Mouse (Mus musculus) c-Kit-positive CD71-negative TER-119-negative erythroid progenitor cells, embryonic 14.5 days (primary cell): ENCODE data around the gene Epb41l4b.

Experiments
- DNase-seq: peaks from one replicate; pipeline ENCODE4 v3.0.0-alpha.2; 2013; ENCODE audit warnings: low read depth

Epb41l4b gene

GRCm38 (mm10) chr4:57143026-57143937 is at the start of gene Epb41l4b:
Gene Epb41l4b, minus strand, starts transcription at chr4:57143437.
- peak; percentile 38 for DNase-seq

DNA sequence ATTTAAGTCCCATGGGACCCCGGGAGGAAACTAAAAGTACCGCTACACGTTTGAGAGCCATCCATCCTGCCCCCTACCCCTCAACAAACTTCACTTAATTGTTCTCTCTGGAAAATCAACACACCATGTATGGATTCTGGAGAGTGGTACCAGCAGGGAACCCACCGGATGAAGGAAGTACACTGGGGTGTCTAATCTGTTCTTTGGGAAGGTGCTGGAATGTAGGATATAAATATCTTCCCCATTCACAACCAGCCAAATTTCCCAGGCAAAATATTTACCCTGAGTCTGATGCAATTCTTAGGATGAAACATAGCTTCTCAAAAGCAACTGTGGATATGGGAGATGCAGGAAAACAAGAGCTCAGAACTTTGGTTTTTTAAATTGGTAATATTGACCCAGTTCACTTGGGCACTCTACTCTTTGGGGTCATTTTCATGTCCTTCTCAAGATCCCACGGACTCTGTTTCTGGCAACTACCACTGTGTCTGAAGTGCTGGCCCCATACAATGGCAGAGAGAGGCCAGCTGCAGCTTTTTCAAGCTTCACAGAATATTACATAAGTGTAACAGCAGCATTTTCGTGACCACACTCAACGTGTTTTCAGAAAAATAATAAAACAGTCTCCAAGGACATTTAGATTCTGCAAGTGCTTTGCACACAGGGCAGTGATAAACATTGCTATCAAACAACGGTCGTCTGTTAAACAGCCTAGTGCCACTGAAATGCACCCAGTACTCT is 48.5 kb upstream of the Epb41l4b start:
- DNase-seq: no peak

DNA sequence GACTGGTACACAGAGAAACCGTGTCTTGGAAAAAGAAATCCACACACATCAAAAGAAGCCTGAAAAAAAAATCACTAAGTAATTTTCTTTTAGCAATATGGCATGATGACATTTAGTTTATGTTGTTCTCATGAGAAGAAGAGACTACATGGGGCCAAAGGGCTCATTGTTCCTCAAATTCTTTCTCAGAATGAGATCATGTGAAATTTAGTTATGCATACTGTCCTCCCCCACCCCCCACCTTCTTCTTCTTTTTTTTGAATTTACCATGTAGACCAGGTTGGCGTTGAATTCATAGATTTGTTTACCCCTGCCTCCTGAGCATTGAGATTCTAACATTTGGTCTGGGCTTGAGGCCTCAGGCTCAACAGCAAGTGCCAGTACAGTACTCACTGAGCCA is 46.6 kb upstream of the Epb41l4b start:
- no peak for DNase-seq

DNA sequence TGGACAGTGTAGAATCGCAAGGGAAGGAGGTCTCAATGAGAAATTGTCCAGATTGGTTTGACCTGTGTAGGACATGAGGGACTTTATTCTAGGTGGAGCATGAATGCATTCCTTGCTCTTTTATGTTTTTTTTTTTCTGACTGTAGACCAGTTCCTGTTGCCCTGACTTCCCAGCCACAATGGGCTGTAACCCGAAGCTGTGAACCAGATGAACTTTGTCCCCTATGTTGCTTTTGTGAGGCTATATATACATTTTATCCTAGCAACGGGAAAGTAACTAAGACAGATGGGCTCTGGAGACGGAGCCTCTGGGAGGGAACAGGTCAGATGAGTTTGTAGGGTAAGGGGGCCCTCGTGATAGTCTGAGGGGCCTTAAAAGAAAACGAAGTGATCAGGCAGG is 42.8 kb upstream of the Epb41l4b start:
- DNase-seq: no peak

DNA sequence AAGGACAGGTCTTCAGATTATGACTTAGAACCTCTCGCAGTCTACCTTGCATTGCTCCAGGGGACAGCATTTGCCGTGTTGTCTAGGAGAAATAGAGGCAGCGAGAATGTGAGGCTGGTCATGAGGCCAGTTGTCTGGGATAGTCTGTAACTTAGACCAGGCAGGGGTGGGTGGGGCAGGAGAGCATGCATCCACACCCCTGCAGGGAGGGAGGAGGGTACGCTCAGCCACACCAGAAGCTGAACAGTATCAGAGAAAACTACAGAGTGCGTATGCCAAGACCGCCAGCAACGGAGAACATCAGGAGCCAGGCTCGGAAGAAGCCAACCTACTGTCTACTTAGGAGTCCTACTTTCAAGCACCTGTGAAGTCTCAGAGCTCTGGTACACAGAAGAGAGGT is 42.2 kb upstream of the Epb41l4b start:
- no peak for DNase-seq

DNA sequence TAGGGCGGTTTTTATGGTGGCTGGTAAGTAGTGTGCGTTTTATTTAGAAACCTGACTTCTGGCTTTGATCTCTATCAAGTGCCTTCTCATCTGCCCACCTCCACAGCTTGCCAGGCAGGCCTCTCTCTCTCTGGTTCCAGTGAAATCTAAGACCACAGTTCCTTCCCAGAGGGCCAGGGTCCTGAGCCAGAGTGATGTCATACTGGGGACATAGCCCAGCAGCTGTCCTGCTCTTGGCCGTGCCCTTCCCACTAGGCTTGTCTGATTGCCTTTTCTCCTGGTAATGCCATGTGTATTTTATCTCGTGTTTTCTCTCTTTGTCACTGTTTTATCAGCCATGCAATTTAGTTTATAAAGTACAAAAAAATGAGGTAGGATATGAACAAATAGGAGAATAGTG is 40.3 kb upstream of the Epb41l4b start:
- DNase-seq: no peak

GRCm38 (mm10) chr4:57181538-57181937 is 38.3 kb upstream of the Epb41l4b start:
- no peak for DNase-seq

DNA sequence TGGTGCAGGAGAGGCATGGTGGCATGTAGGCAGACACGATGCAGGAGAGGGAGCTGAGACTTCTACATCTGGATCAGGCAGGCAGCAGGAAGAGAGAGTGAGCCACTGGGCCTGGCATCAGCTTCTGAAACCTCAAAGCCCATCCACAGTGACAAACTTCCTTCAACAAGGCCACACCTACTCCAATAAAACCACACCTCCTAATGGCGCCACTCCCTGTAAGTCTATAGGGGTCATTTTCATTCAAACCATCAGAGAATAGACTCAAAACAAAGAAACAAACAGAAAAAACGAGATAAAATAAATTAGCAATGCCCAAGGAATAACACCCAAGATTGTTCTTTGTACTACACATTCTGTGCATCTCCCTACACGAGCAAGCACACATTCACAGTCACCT is 35.6 kb upstream of the Epb41l4b start:
- DNase-seq: no peak

DNA sequence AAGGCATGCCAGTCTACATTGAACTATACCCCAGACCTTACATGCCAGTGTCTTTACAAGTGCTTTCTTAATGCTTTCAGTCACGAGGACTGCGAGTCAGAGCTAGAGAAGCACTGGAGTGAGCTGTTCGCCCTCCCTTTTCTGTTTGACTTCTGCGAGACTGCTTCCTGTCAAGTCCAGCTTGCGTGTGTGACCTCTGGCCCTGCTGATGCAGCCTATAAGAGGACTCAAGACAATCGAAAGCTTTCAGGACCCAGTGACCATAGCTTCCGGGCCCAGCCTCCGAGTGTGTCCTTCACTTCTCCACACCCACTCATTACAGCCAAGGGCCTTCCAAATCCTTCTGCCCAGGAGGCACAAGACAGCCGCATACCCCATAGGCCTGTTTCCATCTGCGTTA is 32.1 kb upstream of the Epb41l4b start:
- DNase-seq: no peak

DNA sequence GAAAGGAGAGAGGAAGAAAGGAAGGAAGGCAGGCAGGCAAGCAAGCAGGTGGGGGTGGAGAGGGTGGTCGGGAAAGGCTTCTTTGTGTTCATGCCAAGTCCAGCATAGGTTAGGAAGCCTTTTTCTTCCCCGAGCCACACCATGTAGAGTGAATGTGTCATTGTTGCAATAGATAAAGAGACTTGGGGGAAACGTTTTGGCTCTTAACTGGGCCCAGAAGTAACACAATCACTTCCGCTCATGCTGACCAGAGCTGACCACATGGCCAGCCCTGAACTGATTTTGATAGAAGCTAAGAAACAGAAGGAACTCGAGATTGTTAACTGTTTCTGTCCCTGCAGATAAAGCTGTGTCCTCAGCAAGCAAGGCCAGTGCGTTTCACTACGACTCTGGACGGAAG is 29.6 kb upstream of the Epb41l4b start:
- no peak for DNase-seq

DNA sequence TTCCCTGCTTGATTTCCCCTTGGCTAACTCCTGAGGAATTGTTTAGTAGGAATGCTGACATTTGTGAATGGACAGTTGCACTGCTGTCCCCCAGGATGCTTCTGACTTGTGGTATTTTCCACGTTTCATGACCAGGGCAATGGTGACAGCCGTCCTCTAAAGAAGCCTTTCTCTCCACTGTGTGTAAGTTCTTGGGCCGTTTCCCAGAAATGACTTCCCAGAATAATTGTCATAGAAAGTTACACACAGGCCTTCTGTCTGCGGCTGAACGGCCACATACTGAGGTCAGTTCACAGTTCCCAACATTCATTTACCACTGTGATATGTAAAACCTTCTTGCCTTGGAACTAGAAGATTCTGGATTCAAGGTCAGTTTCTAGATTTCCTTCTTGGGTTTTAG is 28.6 kb upstream of the Epb41l4b start:
- no peak for DNase-seq

- no peak for DNase-seq
These were observed 25.4 kb upstream of the Epb41l4b start for GRCm38 (mm10) chr4:57168680-57169079.

DNA sequence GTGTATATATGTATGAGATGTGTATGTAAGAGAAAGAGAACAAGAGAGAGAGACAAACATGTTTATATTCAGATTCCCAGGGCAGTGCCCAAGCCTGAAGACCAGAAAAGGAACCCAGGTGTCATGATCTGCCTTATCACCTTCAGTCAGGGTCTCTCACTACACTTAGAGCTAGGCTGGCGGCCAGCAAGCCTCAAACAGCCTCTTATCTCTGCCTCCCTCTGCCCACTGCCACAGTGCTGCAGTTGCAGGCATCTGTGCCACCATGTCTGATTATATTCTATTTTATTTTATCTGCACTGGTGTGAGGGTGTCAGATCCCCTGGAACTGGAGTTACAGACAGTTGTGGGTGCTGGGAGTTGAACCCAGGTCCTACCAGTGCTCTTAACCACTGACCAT is 25.0 kb upstream of the Epb41l4b start:
- DNase-seq: no peak

DNA sequence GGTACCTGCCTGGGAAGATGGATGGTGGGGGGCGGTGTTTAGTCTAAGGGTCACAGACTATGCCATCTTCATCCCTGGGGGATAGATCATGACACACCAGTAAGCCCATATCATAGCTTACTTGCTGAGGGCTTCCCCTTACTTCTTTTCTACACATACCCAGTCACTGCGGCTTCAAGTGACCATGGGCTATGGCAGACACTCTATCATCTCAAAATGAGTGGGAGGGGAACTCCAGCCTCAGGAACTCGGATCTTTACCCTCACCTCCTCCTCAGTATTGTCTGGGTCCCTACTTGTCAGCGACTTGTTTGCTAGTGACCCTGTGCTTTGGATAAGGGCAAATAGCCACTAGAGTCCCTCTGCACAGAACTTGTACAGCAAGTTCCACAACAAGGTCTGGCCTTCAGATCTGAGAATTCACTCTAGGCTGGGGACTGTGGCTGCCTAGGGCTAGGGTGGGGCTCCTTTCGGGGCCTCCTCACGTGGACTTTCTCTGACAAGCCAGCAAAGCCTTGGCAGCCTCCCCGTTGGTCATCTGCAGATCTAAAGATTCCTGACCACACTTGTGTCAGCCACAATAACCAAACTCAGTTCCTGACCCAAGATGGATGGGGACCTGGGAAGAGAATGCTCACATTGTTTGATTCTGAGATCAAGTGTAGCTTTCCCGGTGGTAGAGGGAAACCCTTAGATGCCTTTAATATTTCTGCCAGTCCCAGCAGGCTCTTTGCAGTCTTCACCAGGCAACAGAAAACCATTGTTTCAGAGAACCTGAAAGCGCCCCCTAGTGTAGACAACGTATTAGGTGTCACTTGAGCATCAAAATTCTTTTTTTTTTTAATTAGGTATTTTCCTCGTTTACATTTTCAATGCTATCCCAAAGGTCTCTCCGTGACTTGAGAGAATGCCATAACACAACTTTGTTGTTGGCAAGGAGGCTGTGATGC is 24.0 kb upstream of the Epb41l4b start:
- DNase-seq: peak; percentile 25

DNA sequence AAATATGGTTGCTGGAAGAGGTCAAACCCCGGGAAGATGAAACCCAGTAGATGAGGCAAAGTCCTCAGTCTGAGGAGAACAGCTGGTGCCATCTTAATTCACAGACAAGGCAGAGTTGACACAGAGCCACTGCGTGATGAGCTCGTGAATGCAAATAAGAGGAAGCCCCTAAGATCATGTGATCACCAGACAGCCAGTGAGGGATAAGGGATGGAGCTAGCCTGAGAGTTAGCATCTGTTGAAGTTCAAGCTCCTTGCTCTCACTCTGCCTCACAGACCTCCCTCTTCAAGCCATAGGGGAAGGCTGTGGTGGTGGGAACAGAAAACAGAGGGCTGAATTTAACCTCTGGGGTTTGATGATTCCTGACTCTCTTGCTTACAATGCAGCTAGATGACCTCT is 22.4 kb upstream of the Epb41l4b start:
- DNase-seq: no peak

DNA sequence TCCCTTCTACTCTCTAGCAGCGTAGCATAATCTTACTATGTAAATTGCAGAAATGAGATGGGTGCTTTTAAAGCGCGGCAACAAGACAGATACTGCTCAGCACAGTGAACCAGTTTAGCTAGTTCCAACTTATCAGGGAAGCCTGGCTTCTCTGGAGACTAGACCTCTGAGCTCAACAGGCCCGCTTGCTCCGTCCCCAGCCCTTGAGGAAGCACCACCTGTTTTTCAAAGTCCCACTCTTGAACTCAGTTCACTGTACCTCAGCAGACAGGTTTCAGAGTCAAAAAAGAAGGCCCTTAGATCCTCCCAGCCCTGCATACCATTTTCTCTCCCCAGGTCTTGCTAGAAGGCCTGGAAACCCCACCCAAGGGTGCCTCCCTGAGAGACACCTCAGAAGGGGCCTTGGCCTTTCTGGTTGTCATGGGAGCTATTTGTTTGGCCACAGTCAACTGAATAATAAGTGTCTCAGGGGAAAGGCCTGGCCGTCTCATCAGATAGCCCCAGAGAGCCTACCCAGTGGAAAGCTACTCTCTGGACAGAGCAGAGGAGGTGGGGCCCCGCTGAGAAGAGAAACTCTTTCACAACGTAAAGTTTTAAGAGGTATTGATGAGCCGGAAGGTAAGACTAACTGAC is 21.5 kb upstream of the Epb41l4b start:
- DNase-seq: no peak

GRCm38 (mm10) chr4:57162789-57163722 is 19.8 kb upstream of the Epb41l4b start:
- DNase-seq: no peak

GRCm38 (mm10) chr4:57160571-57160970 is 17.3 kb upstream of the Epb41l4b start:
- no peak for DNase-seq

DNA sequence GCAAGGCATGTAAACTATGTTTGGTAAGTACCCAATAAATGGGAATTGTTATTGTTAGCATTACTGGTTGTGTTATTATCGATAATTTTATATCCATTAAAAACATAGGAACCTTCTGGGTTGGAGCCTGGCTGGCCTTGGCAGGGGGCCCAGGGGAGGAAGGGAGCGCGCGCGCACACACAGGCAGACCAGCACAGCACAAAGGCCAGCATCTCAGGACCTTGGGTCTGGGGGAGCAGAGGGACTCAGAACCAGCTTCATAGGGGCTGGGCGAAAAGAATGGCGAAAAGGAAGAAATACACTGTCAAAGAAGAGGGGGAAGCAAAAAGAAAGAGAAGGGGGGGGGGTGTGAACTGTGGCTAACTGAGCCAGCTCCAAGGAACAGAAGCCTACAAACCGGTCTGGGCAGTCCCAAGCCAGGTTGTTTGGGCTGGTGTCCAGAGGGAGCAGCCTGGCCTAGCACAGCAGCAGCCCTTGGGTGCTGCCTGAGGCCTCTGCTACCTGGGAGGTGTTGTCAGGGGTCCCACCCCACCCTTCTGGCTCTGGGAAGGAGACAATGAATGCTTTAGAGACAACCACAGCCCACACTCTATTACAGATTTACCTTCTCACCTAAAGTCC is 13.4 kb upstream of the Epb41l4b start:
- DNase-seq: no peak

- DNase-seq: no peak
These were observed 10.6 kb upstream of the Epb41l4b start for GRCm38 (mm10) chr4:57153838-57154237.
